Mouse (Mus musculus): ENCODE measurements around the gene Fto.

GRCm38 (mm10) chr8:91494501-91495259 is 181.4 kb downstream of the Fto start:
- no peak for TF ChIP-seq MAX (IDR thresholded peaks at IDR 0.05; ENCODE audit: low read length)
- no peak for TF ChIP-seq CTCF (conservative IDR thresholded peaks at IDR 0.05 in 1 of 2, IDR thresholded peaks at IDR 0.05 in 1 of 2; ENCODE audit: low read depth in 2 of 2, low read length in 2 of 2)
- TF ChIP-seq RCOR1 (conservative IDR thresholded peaks at IDR 0.05; ENCODE audit: low read depth, low read length): no peak
- no peak for TF ChIP-seq CHD1 (IDR thresholded peaks at IDR 0.05; ENCODE audit: low read depth, low read length)

Data from CH12.LX (cell line).